Mouse (Mus musculus): ENCODE measurements around the gene Mast3. TPM values are rescaled to one million over a fixed set of nuclear protein-coding genes. Genes with fewer than 3 reads are reported as not detected.

The Mast3 gene
- 49.0 TPM for polyA plus RNA-seq (2017; shearing (Covaris generic))

GRCm38 (mm10) chr8:70804481-70805206 is at the start of gene Mast3:
TSS of gene Mast3 (minus strand) at chr8:70805054.

GRCm38 (mm10) chr8:70839408-70840351 is 34.8 kb upstream of the Mast3 start, which contains the start of gene Arrdc2:
TSS of gene Arrdc2 (minus strand) at chr8:70839720.

GRCm38 (mm10) chr8:70808239-70808638 is 3.4 kb upstream of the Mast3 start, which contains the start of gene Il12rb1:
TSS of gene Il12rb1 (plus strand) at chr8:70808449.

GRCm38 (mm10) chr8:70776496-70777444 is 28.1 kb downstream of the Mast3 start, which contains the start of gene Pik3r2:
TSS of gene Pik3r2 (minus strand) at chr8:70776713.

GRCm38 (mm10) chr8:70760775-70761406 is 44.0 kb downstream of the Mast3 start, which contains the start of gene Mpv17l2:
TSS of gene Mpv17l2 (minus strand) at chr8:70760946.

GRCm38 (mm10) chr8:70754043-70754870 is 50.6 kb downstream of the Mast3 start, which contains the start of gene Rab3a:
TSS of gene Rab3a (plus strand) at chr8:70754679.

Other genes with a start within 250 kb of the Mast3 start
- 48.6 TPM for gene Isyna1, start 210.7 kb downstream of the Mast3 start, polyA plus RNA-seq (2017; shearing (Covaris generic))
- 12.8 TPM for gene Ssbp4, start 196.2 kb downstream of the Mast3 start, polyA plus RNA-seq (2017; shearing (Covaris generic))
- gene Lrrc25, start 188.9 kb downstream of the Mast3 start, polyA plus RNA-seq (2017; shearing (Covaris generic)): 0.57 TPM
- gene Gdf15, start 172.6 kb downstream of the Mast3 start, polyA plus RNA-seq (2017; shearing (Covaris generic)): not detected
- gene Pgpep1, start 144.7 kb downstream of the Mast3 start, polyA plus RNA-seq (2017; shearing (Covaris generic)): 9.7 TPM
- 259 TPM for gene Lsm4, start 131.8 kb downstream of the Mast3 start, polyA plus RNA-seq (2017; shearing (Covaris generic))
- gene Jund, start 106.1 kb downstream of the Mast3 start, polyA plus RNA-seq (2017; shearing (Covaris generic)): 12.8 TPM
- gene Iqcn, start 101.6 kb downstream of the Mast3 start, polyA plus RNA-seq (2017; shearing (Covaris generic)): 0.07 TPM
- not detected for gene Gm3336, start 86.5 kb downstream of the Mast3 start, polyA plus RNA-seq (2017; shearing (Covaris generic))
- gene Pde4c, start 81.3 kb downstream of the Mast3 start, polyA plus RNA-seq (2017; shearing (Covaris generic)): 0.41 TPM
- gene Rab3a, start 50.4 kb downstream of the Mast3 start, polyA plus RNA-seq (2017; shearing (Covaris generic)): 9.9 TPM
- gene Mpv17l2, start 44.1 kb downstream of the Mast3 start, polyA plus RNA-seq (2017; shearing (Covaris generic)): 9.6 TPM
- 17.0 TPM for gene Pik3r2, start 28.3 kb downstream of the Mast3 start, polyA plus RNA-seq (2017; shearing (Covaris generic))
- gene Il12rb1, start 3.4 kb upstream of the Mast3 start, polyA plus RNA-seq (2017; shearing (Covaris generic)): 49.0 TPM
- gene Arrdc2, start 34.7 kb upstream of the Mast3 start, polyA plus RNA-seq (2017; shearing (Covaris generic)): 2.3 TPM
- not detected for gene Kcnn1, start 58.2 kb upstream of the Mast3 start, polyA plus RNA-seq (2017; shearing (Covaris generic))
- 78.6 TPM for gene Ccdc124, start 68.9 kb upstream of the Mast3 start, polyA plus RNA-seq (2017; shearing (Covaris generic))
- gene Slc5a5, start 87.7 kb upstream of the Mast3 start, polyA plus RNA-seq (2017; shearing (Covaris generic)): not detected
- 8,122 TPM for gene Rpl18a, start 92.4 kb upstream of the Mast3 start, polyA plus RNA-seq (2017; shearing (Covaris generic))
- 26.4 TPM for gene Map1s, start 100.9 kb upstream of the Mast3 start, polyA plus RNA-seq (2017; shearing (Covaris generic))